Mouse (Mus musculus) erythroblast, embryonic 14.5 days (primary cell): ENCODE measurements around the gene Qtrt2.

Experiments
- GATA1 ChIP-seq: IDR thresholded peaks from 2 replicates; pipeline ENCODE4 v1.6.1; 2012; ENCODE audit warnings: low read length, inconsistent platforms, mixed read lengths
- TAL1 ChIP-seq: IDR thresholded peaks from 3 replicates; pipeline ENCODE4 v1.6.1; 2012; ENCODE audit warnings: low read length, inconsistent platforms, mixed read lengths

- TF ChIP-seq GATA1 (no peak), TAL1 (no peak)
Observed at GRCm38 (mm10) chr16:43881636-43882035, 45.0 kb downstream of the Qtrt2 start.
